Mouse (Mus musculus): ENCODE measurements at regions not wholly inside any gene's neighbourhood (a gene's known extent, or its start where the extent isn't known, plus 50 kb on each side); places are given as distances from the start of the nearest gene placed in this dataset.

- Histone ChIP-seq H3K27ac (ENCODE audit: insufficient read depth, low read depth, low read length) (no peak overlapping the region), H3K4me3 (ENCODE audit: insufficient read depth, low read length) (no peak overlapping the region), H3K4me1 (ENCODE audit: control insufficient read depth, insufficient read depth, low read length) (peaks cover 2% of the 10 kb centered on the region)
- no peak for TF ChIP-seq POLR2A (IDR thresholded peaks at IDR 0.05; ENCODE audit: borderline replicate concordance, low read depth, low read length)
- TF ChIP-seq CTCF (IDR thresholded peaks at IDR 0.05; ENCODE audit: low read depth, low read length), result no peak
Measured at GRCm38 (mm10) chr17:16298553-16298952, 467.7 kb upstream of the Rgmb start.
